In genomic region chr1:89923642-89924020, GRCm38 (mm10) we compare ENCODE assay signal across 10 mouse cellular contexts. TPM values are rescaled to one million over a fixed set of nuclear protein-coding genes. Genes with fewer than 3 reads are reported as not detected.
A peak's percentile ranks its signal among the peaks of the same experiment; 100 is the strongest.
DNase-seq lines count a peak whose midpoint lies in the region; ATAC-seq and TF ChIP-seq lines count a peak whose summit lies in the region.
"Had no signal": no experiment of that assay in that cellular context is flagged by ENCODE, and none has a peak within 500 bp of the region (broad histone marks: within the 10 kb centered on the region; RNA-seq: fewer than 3 reads in every experiment).

No protein-coding gene starts in this region.

- peaks cover 84% of the 10 kb centered on the region for H3K27me3 ChIP-seq in kidney, postnatal 0 days (ENCODE audit: insufficient read depth, low read length)
- H3K27me3 ChIP-seq in hindbrain, embryonic 10.5 days (ENCODE audit: insufficient read depth, poor library complexity, severe bottlenecking) = peaks cover 100% of the 10 kb centered on the region
- H3K27me3 ChIP-seq in limb, embryonic 10.5 days (ENCODE audit: low read depth, poor library complexity, severe bottlenecking) = peaks cover 100% of the 10 kb centered on the region
- peaks cover 89% of the 10 kb centered on the region for H3K27me3 ChIP-seq in neural tube, embryonic 13.5 days

- no peak for TF ChIP-seq CTCF in kidney, postnatal 0 days (IDR thresholded peaks at IDR 0.05; ENCODE audit: low read depth)

- no peak for DNase-seq in kidney, postnatal 0 days (ENCODE audit: low spot score)
- DNase-seq in kidney, postnatal 14 days = no peak
- no peak for DNase-seq in hindbrain, embryonic 10.5 days (ENCODE audit: low spot score)
- no peak for DNase-seq in limb, embryonic 10.5 days (ENCODE audit: low spot score)
- DNase-seq in gastrocnemius, adult 8-10 months (ENCODE audit: low spot score in 2 of 2) = no peak
- no peak for DNase-seq in thymus, postnatal 36 days
- DNase-seq: cerebellum, postnatal 14 days; lung, postnatal 14 days had no signal

- H3K9me3 ChIP-seq in kidney, postnatal 0 days (replicated peaks; ENCODE audit: low read length) = no peaks in the 10 kb centered on the region
- 0 out of 2 replicates have a peak, but pooled peaks cover 4% of the 10 kb centered on the region for H3K9me3 ChIP-seq in hindbrain, embryonic 10.5 days
- H3K9me3 ChIP-seq in limb, embryonic 10.5 days (replicated peaks) = no peaks in the 10 kb centered on the region
- H3K9me3 ChIP-seq in neural tube, embryonic 13.5 days = no peaks in the 10 kb centered on the region

- peaks cover 13% of the 10 kb centered on the region; the same call in 1 of the 2 replicates for H3K4me1 ChIP-seq in kidney, postnatal 0 days (replicated peaks; ENCODE audit: insufficient read depth, low read length)
- H3K4me1 ChIP-seq in hindbrain, embryonic 10.5 days (replicated peaks) = peaks cover 73% of the 10 kb centered on the region
- H3K4me1 ChIP-seq in limb, embryonic 10.5 days = peaks cover 71% of the 10 kb centered on the region
- peaks cover 74% of the 10 kb centered on the region for H3K4me1 ChIP-seq in neural tube, embryonic 13.5 days (replicated peaks)

- ATAC-seq in kidney, postnatal 0 days (replicated peaks; ENCODE audit: low FRiP score, low read depth) = no peak
- ATAC-seq in neural tube, embryonic 13.5 days (ENCODE audit: low read depth) = no peak

- H3K27ac ChIP-seq in kidney, postnatal 0 days = no peak overlapping the region
- H3K27ac ChIP-seq in hindbrain, embryonic 10.5 days = peak overlapping the region; percentile 85
- peak overlapping the region; percentile 76 for H3K27ac ChIP-seq in limb, embryonic 10.5 days
- no peak overlapping the region for H3K27ac ChIP-seq in neural tube, embryonic 13.5 days (replicated peaks)

- 0 out of 2 replicates have a peak overlapping the region, but pooled peaks have one; percentile 9 for H3K4me3 ChIP-seq in kidney, postnatal 0 days (replicated peaks; ENCODE audit: low read depth, low read length)
- peak overlapping the region; percentile 54 for H3K4me3 ChIP-seq in hindbrain, embryonic 10.5 days
- peak overlapping the region; percentile 50 for H3K4me3 ChIP-seq in limb, embryonic 10.5 days
- H3K4me3 ChIP-seq in neural tube, embryonic 13.5 days = peak overlapping the region; percentile 16; the same call in 1 of the 2 replicates

- no peaks in the 10 kb centered on the region for H3K36me3 ChIP-seq in kidney, postnatal 0 days (ENCODE audit: insufficient read depth, low read length)
- H3K36me3 ChIP-seq in hindbrain, embryonic 10.5 days = no peaks in the 10 kb centered on the region
- no peaks in the 10 kb centered on the region for H3K36me3 ChIP-seq in limb, embryonic 10.5 days
- no peaks in the 10 kb centered on the region for H3K36me3 ChIP-seq in neural tube, embryonic 13.5 days

- H3K9ac ChIP-seq in kidney, postnatal 0 days (ENCODE audit: low read depth, low read length) = no peak overlapping the region
- peak overlapping the region; percentile 23; the same call in 1 of the 2 replicates for H3K9ac ChIP-seq in neural tube, embryonic 13.5 days

- H3K4me2 ChIP-seq in kidney, postnatal 0 days (ENCODE audit: low read length) = no peak overlapping the region; the same call in 1 of the 2 replicates
- H3K4me2 ChIP-seq in neural tube, embryonic 13.5 days = peak overlapping the region; percentile 50

- WGBS in kidney, postnatal 0 days = 10% methylated on average over 14 of the region's 14 CpGs
- 10% methylated on average over 14 of the region's 14 CpGs for WGBS in hindbrain, embryonic 10.5 days
- 13% methylated on average over 14 of the region's 14 CpGs for WGBS in limb, embryonic 10.5 days
- WGBS in neural tube, embryonic 13.5 days = 15% methylated on average over 14 of the region's 14 CpGs

RNA-seq across cellular contexts. Expression of gene Gbx2, which starts 7.3 kb away (rescaled TPM):
- not detected in 2 replicates for polyA plus RNA-seq in kidney, postnatal 0 days (2015; fragmentation: Nextera tagmentation; extraction: Ambion mirVana)
- polyA plus RNA-seq in hindbrain, embryonic 10.5 days (2016; fragmentation: Nextera tagmentation; extraction: Ambion mirVana) = 27.2 and 41.2 TPM in 2 replicates
- 5.3 and 9.5 TPM in 2 replicates for polyA plus RNA-seq in limb, embryonic 10.5 days (2016; fragmentation: Nextera tagmentation; extraction: Ambion mirVana)
- polyA plus RNA-seq in neural tube, embryonic 13.5 days (2015; fragmentation: Nextera tagmentation; extraction: Ambion mirVana) = 42.7 and 44.6 TPM in 2 replicates
- under 1 TPM; 0.38 to 0.68 (median 0.54) TPM for total RNA-seq in gastrocnemius, adult 8-10 months (2022)
- total RNA-seq: adrenal gland, postnatal 4 days had no signal

Comparison
In these comparisons a context has a peak if more than half of its experiments do, and no peak if none do; other contexts are left out.
1. H3K27ac ChIP-seq: peak in hindbrain, embryonic 10.5 days (single experiment) and limb, embryonic 10.5 days (single experiment); none in kidney, postnatal 0 days (single experiment) and neural tube, embryonic 13.5 days (single experiment).
2. Peak in every context shown above with its lines, with median percentiles within 50 percentile points of each other: H3K4me3 ChIP-seq.